Mouse (Mus musculus) bone marrow macrophage, adult 2 months (primary cell): ENCODE measurements at regions not wholly inside any gene's neighbourhood (a gene's known extent, or its start where the extent isn't known, plus 50 kb on each side); places are given as distances from the start of the nearest gene placed in this dataset.

Experiments used
- H3K27ac ChIP-seq: 2 replicates; pipeline ENCODE4 v1.5.1; 2012; ENCODE audit warnings: low read depth, low read length; ENCODE audit not compliant: insufficient read depth
- H3K4me1 ChIP-seq: 2 replicates; pipeline ENCODE4 v1.6.1; 2012; ENCODE audit warnings: low read length; ENCODE audit not compliant: control insufficient read depth, insufficient read depth
- H3K4me3 ChIP-seq: 2 replicates; pipeline ENCODE4 v1.5.1; 2012; ENCODE audit warnings: mild to moderate bottlenecking, low read length, moderate library complexity; ENCODE audit not compliant: insufficient read depth
- CTCF ChIP-seq: IDR thresholded peaks from 2 replicates; pipeline ENCODE4 v1.5.1; 2012; ENCODE audit warnings: low read depth, mild to moderate bottlenecking, low read length, moderate library complexity
- POLR2A ChIP-seq: IDR thresholded peaks from 2 replicates; pipeline ENCODE4 v1.6.1; 2012; ENCODE audit warnings: mild to moderate bottlenecking, low read depth, low read length, borderline replicate concordance

- H3K4me3 ChIP-seq: no peak overlapping the region
- TF ChIP-seq CTCF: no peak
- TF ChIP-seq POLR2A: no peak
- H3K27ac ChIP-seq: no peak overlapping the region
- peaks cover 14% of the 10 kb centered on the region for H3K4me1 ChIP-seq
These were observed 183.9 kb upstream of the Eef2kmt start for GRCm38 (mm10) chr16:5439717-5440116.

DNA sequence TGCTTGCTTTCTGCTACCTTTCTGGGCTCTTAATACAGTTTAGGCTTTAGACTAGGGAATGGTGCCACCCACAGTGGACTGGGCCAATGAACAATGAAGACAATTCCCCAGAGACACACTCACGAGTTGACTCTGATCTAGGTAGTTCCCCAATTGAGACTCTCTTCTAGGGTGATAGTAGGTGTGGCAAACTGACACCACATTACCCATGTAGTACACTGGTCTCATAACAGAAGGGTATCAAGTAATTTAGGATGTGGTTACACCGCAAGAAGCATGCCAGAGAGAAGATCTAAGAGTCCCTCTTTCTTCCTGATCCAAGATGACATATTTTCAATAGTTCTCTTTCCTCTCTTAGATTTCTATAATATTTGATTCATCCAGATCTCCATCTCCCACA lies 182.6 kb upstream of the Eef2kmt start:
- Histone ChIP-seq H3K4me3 (no peak overlapping the region), H3K27ac (no peak overlapping the region), H3K4me1 (peaks cover 4% of the 10 kb centered on the region)
- TF ChIP-seq CTCF (no peak), POLR2A (no peak)

DNA sequence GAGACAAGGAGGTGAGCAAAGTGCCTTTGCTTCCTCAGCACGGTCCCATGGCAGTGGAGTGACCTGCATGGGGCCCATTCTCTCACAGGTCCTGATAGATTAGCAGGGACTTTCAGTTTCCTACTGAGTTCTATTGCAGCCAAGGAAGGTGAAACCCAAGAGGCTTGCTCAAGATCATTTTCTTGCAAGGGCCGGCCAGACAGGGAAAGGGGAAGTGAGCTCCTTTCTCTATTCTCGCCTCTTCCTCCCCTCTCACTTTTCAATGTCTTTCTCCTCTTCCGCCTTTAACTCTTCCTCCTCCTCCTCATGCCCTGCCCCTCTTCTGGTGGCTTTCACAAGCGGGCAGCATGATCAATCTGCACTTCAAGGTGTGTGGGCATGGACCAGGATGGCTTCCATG lies 175.9 kb upstream of the Eef2kmt start:
- peak overlapping the region; percentile 65 for H3K27ac ChIP-seq

DNA sequence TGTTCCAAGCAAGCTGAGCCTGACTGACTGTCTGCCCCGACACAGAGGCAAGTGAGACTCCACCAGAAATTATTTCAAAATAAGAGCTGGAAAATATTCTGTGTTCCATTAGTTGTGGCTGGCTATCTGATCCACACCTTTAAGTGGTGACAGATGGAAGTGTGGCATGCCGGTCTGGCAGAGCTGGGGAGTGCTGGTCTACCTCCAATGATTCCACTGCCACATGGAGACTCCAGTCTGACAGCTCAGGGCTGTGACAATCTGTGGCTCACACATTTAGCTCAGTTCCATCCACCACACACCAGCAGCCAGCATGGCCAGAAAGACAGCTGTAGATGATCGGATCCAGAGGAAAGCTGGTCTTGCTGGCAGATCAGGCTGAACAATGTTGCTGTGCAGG lies 175.3 kb upstream of the Eef2kmt start:
- Histone ChIP-seq H3K4me1 (peaks cover 40% of the 10 kb centered on the region), H3K27ac (peak overlapping the region; percentile 65), H3K4me3 (peak overlapping the region; percentile 41)
- TF ChIP-seq POLR2A (no peak), CTCF (no peak)

More for the DNA sequence above, 175.9 kb upstream of the Eef2kmt start:
- TF ChIP-seq CTCF (no peak), POLR2A (no peak)
- H3K4me1 ChIP-seq: peaks cover 40% of the 10 kb centered on the region
- peak overlapping the region; percentile 41 for H3K4me3 ChIP-seq

- peak overlapping the region; percentile 45 for H3K27ac ChIP-seq
- H3K4me3 ChIP-seq: no peak overlapping the region
- no peak for TF ChIP-seq CTCF
- TF ChIP-seq POLR2A: no peak
- peaks cover 42% of the 10 kb centered on the region for H3K4me1 ChIP-seq
These were observed 173.7 kb upstream of the Eef2kmt start for GRCm38 (mm10) chr16:5429466-5429865.

- TF ChIP-seq CTCF: no peak
- no peak for TF ChIP-seq POLR2A
- Histone ChIP-seq H3K4me3 (no peak overlapping the region), H3K27ac (no peak overlapping the region), H3K4me1 (peaks cover 28% of the 10 kb centered on the region)
These were observed 170.1 kb upstream of the Eef2kmt start for GRCm38 (mm10) chr16:5425908-5426307.

DNA sequence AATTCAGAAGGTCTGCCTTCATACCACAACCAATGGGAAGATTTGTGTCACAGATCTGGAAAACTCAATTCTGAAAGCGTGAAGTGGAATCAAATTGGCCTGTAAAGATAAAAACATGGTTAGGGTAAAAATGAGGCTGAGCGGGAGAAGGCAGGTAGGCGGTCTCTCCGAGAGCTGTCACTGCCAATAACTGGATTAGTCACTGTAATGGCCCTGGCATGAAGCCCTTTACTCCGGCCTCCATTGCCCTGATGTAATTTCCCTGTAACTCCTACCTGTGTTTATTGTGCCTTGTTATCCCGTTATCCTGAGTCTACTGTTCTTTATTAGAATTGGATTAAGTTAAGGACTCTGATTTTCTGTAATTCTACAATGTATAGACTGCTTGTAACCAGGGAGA lies 166.3 kb upstream of the Eef2kmt start:
- H3K4me1 ChIP-seq: peaks cover 13% of the 10 kb centered on the region
- TF ChIP-seq POLR2A (no peak), CTCF (no peak)
- no peak overlapping the region for H3K4me3 ChIP-seq
- no peak overlapping the region for H3K27ac ChIP-seq

GRCm38 (mm10) chr16:5421591-5421990 lies 165.8 kb upstream of the Eef2kmt start:
- no peak overlapping the region for H3K4me3 ChIP-seq
- H3K4me1 ChIP-seq: peaks cover 11% of the 10 kb centered on the region
- no peak overlapping the region for H3K27ac ChIP-seq
- TF ChIP-seq POLR2A: no peak
- TF ChIP-seq CTCF: 0 out of 2 replicates have a peak, but pooled peaks have one; percentile 8

DNA sequence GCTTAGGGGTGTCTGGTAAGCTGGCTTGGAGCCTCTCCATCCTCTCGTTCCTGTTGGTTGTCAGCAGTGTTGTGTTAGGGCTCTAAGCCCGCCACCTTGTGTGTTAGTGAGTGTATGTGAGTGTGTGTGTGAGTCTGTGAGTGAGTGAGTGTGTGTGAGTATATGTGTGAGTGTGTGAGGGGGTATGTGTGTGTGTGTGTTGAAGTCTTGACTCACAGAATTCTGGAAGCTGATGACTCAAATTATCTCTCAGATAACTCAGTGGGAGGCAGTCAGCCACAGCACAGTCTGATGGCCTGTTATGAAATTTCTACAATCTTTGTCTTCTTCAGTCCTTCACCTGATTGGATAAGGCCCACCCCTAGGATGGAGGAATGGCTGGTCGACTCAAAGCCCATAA lies 163.7 kb upstream of the Eef2kmt start:
- no peak overlapping the region for H3K4me3 ChIP-seq
- H3K27ac ChIP-seq: no peak overlapping the region
- peaks cover 10% of the 10 kb centered on the region for H3K4me1 ChIP-seq
- TF ChIP-seq POLR2A: no peak
- TF ChIP-seq CTCF: no peak

DNA sequence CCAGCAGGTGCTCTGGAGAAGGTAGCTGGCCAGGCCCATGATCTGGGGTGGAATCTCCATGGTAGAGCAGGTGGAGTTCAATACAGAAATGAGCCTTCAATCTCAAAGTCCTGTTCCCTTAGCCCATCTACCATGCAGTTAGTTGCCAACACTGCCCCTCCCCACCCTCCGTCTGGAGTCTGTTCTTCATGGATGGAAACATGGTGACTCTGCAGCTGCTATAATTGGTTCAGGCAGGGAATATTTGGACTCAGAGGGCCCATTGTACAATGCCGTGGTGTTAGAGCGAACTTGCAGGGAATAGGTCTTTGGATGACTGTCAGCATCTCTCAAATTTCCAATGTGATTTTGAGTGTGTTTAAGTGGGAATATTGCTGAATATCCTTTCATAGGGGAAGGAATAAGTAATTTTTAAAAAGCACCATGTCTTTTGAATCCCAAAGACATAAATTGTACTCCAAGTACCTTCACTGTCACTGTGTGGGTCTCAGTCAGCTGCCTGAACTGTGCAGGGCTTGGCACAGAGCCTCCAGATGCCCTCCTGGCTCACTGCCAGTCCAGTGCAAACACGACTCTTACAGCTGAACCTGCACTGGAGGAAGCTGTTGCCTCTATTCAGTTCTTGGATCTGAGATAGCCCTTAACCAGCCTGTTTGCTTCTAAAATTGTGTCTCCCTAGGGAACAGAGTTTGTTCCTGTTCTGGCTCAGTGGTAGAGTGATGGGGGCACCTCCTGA lies 162.8 kb upstream of the Eef2kmt start:
- TF ChIP-seq CTCF: no peak
- no peak for TF ChIP-seq POLR2A
- Histone ChIP-seq H3K4me1 (peaks cover 9% of the 10 kb centered on the region), H3K4me3 (no peak overlapping the region), H3K27ac (no peak overlapping the region)

- Histone ChIP-seq H3K4me3 (no peak overlapping the region), H3K27ac (no peak overlapping the region)
- TF ChIP-seq CTCF (peak; percentile 45; the same call in 1 of the 2 replicates), POLR2A (no peak)
These were observed 159.5 kb upstream of the Eef2kmt start for GRCm38 (mm10) chr16:5415310-5415709.

More at GRCm38 (mm10) chr16:5415310-5415709, 159.5 kb upstream of the Eef2kmt start:
- H3K4me1 ChIP-seq: peaks cover 4% of the 10 kb centered on the region; the same call in 1 of the 2 replicates
